Mouse (Mus musculus): ENCODE data around the gene Ankef1.

- no peak for TF ChIP-seq CTCF (IDR thresholded peaks at IDR 0.05)
- TF ChIP-seq POLR2A (IDR thresholded peaks at IDR 0.05; ENCODE audit: insufficient read depth, low read depth, low read length) = no peak
- no peak for TF ChIP-seq EP300 (IDR thresholded peaks at IDR 0.05; ENCODE audit: insufficient read depth, low read depth, low read length)
Observed at GRCm38 (mm10) chr2:136477656-136478055, 24.1 kb upstream of the Ankef1 start.
